Mouse (Mus musculus) stomach, embryonic 16.5 days (tissue): ENCODE results near the gene Gm21149. TPM values are rescaled to one million over a fixed set of nuclear protein-coding genes. Genes with fewer than 3 reads are reported as not detected.
"Not testable (repeated sequence)": the region's sequence is repeated elsewhere in the genome, so short reads cannot be mapped to it uniquely, and the experiment has no call there.

Source experiments
- ATAC-seq: fragments of 200-750 bp; cut with Nextera tagmentation; 2 replicates; pipeline ENCODE4 v1.8.0; 2017; ENCODE audit warnings: moderate number of reproducible peaks, moderate TSS enrichment; ENCODE audit not compliant: insufficient read depth, low FRiP score
- H3K27ac ChIP-seq: fragments of 300-500 bp; sonication (generic); 2 replicates; pipeline ENCODE4 v1.5.1; 2014; ENCODE audit warnings: low read length
- H3K27me3 ChIP-seq: fragments of 300-500 bp; sonication (generic); 2 replicates; pipeline ENCODE4 v1.6.1; 2014; ENCODE audit warnings: low read length, control low read depth, mixed read lengths; ENCODE audit not compliant: control insufficient read depth, insufficient read depth
- H3K36me3 ChIP-seq: fragments of 300-500 bp; sonication (generic); 2 replicates; pipeline ENCODE4 v1.6.1; 2014; ENCODE audit warnings: low read length; ENCODE audit not compliant: control insufficient read depth, insufficient read depth
- H3K4me1 ChIP-seq: fragments of 300-500 bp; sonication (generic); 2 replicates; pipeline ENCODE4 v1.6.1; 2014; ENCODE audit warnings: low read length, control low read depth, mixed read lengths; ENCODE audit not compliant: control insufficient read depth, insufficient read depth
- H3K4me2 ChIP-seq: fragments of 300-500 bp; sonication (generic); 2 replicates; pipeline ENCODE4 v1.6.1; 2014; ENCODE audit warnings: low read depth, low read length, mixed read lengths
- H3K4me3 ChIP-seq: fragments of 300-500 bp; sonication (generic); replicated peaks from 2 replicates; pipeline ENCODE4 v1.5.1; 2014; ENCODE audit warnings: mild to moderate bottlenecking, low read length
- H3K9ac ChIP-seq: fragments of 300-500 bp; sonication (generic); 2 replicates; pipeline ENCODE4 v1.6.1; 2014; ENCODE audit warnings: low read length
- H3K9me3 ChIP-seq: fragments of 300-500 bp; sonication (generic); replicated peaks from 2 replicates; pipeline ENCODE4 v1.6.1; 2016; ENCODE audit warnings: low read length, control low read depth; ENCODE audit not compliant: control insufficient read depth
- WGBS: fragments of 180-500 bp; shearing (Covaris S2); extraction: QIAGEN DNeasy Blood & Tissue Kit; methylation state at CpG from one replicate; pipeline ENCODE4 v1.1.7; 2014; 5-methylcytosine and 5-hydroxymethylcytosine counted together
- polyA plus RNA-seq: library from polyadenylated mRNA; unstranded; fragments of >200 nt; fragmentation: Nextera tagmentation; extraction: Ambion mirVana; gene quantifications from 2 replicates; pipeline ENCODE4 v1.2.1, GENCODE M21; 2015

Gene Gm21149
- not detected in 2 replicates for polyA plus RNA-seq

GRCm38 (mm10) chr5:15476423-15476822, at the start of gene Gm21149:
TSS of gene Gm21149 (minus strand) at chr5:15476523.
- H3K36me3 ChIP-seq, H3K4me2 ChIP-seq, H3K4me3 ChIP-seq, ATAC-seq, H3K9ac ChIP-seq, H3K4me1 ChIP-seq, H3K9me3 ChIP-seq, H3K27me3 ChIP-seq, H3K27ac ChIP-seq: not testable (repeated sequence)
- WGBS = 68% methylated on average over 1 of the region's 1 CpGs

DNA sequence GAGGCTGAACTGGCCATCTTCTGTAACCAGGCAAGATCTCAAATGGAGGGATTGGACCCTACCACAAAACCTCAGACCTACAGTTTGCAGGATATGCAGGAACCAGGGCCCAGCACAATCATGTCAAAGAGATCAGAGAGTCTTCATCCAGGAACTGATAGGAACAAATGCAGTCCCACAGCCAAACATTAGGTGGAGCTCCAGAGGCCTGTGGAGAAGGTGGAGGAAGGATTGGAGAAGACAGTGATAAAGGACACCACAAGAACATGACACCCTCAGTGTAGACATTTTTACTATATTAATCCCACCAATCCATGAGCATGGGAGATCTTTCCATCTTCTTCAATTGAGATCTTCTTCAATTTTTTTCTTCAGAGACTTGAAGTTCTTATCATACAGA, 46.1 kb upstream of the Gm21149 start:
- not testable (repeated sequence) for H3K27me3 ChIP-seq, H3K9ac ChIP-seq, H3K36me3 ChIP-seq, ATAC-seq, H3K4me1 ChIP-seq, H3K4me3 ChIP-seq, H3K27ac ChIP-seq, H3K4me2 ChIP-seq, H3K9me3 ChIP-seq

GRCm38 (mm10) chr5:15522028-15522427, 45.7 kb upstream of the Gm21149 start:
- H3K27me3 ChIP-seq, H3K9me3 ChIP-seq, H3K4me3 ChIP-seq, H3K4me2 ChIP-seq, ATAC-seq, H3K36me3 ChIP-seq, H3K27ac ChIP-seq, H3K9ac ChIP-seq, H3K4me1 ChIP-seq: not testable (repeated sequence)
- 40% methylated on average over 2 of the region's 2 CpGs for WGBS

DNA sequence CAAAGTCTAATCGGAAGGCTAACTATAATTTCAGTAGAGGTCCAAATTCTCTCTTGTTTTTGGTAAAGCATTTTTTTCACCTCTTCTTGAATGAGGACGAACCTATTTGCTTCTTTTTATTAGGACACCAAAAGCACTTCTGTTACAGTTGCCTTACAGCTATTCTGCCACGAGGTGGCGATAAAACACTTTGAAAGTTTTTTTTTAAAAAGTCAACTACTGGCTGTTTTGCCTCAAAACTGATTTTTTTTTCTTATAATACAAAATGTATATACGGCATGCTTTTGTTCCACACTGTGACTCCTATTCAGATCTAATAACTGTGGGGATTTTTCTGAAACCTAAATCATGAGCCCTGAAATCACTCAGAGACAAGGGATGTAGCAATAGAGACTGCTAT, 44.1 kb upstream of the Gm21149 start:
- WGBS = 18% methylated on average over 5 of the region's 5 CpGs
- H3K9me3 ChIP-seq, H3K4me3 ChIP-seq, H3K4me1 ChIP-seq, H3K36me3 ChIP-seq, H3K27ac ChIP-seq, H3K27me3 ChIP-seq, H3K9ac ChIP-seq, ATAC-seq, H3K4me2 ChIP-seq: not testable (repeated sequence)

GRCm38 (mm10) chr5:15517150-15517549, 40.8 kb upstream of the Gm21149 start:
- WGBS = 63% methylated on average over 2 of the region's 2 CpGs
- H3K9me3 ChIP-seq, H3K4me2 ChIP-seq, H3K36me3 ChIP-seq, H3K9ac ChIP-seq, H3K4me1 ChIP-seq, H3K27ac ChIP-seq, H3K4me3 ChIP-seq, H3K27me3 ChIP-seq, ATAC-seq: not testable (repeated sequence)

GRCm38 (mm10) chr5:15512236-15512635, 35.9 kb upstream of the Gm21149 start:
- H3K27ac ChIP-seq, H3K36me3 ChIP-seq, H3K4me2 ChIP-seq, H3K9ac ChIP-seq, H3K4me3 ChIP-seq, H3K9me3 ChIP-seq, H3K4me1 ChIP-seq, H3K27me3 ChIP-seq: not testable (repeated sequence)
- ATAC-seq = 0 out of 2 replicates have a peak, but pooled peaks have one; percentile 64
- WGBS = 66% methylated on average over 3 of the region's 3 CpGs

DNA sequence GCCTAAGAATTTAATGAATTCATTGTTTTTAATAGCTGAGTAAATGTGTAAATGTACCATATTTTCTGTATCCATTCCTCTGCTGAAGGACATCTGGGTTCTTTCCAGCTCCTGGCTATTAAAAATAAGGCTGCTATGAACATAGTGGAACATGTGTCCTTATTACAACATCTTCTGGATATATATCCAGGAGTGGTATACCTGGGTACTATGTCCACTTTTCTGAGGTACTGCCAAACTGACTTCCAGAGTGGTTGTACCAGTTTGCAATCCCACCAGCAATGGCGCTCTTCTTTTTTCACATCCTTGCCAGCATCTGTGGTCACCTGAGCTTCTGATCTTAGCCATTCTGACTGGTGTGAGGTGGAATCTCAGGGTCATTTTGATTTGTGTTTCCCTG, 33.6 kb upstream of the Gm21149 start:
- not testable (repeated sequence) for H3K4me2 ChIP-seq, H3K27ac ChIP-seq, H3K9ac ChIP-seq, H3K4me1 ChIP-seq, H3K9me3 ChIP-seq, H3K27me3 ChIP-seq, H3K4me3 ChIP-seq, ATAC-seq, H3K36me3 ChIP-seq
- 84% methylated on average over 1 of the region's 1 CpGs for WGBS

- H3K4me3 ChIP-seq, H3K36me3 ChIP-seq, H3K27me3 ChIP-seq, H3K4me2 ChIP-seq, H3K9me3 ChIP-seq, H3K9ac ChIP-seq, H3K27ac ChIP-seq, ATAC-seq, H3K4me1 ChIP-seq: not testable (repeated sequence)
- 59% methylated on average over 6 of the region's 6 CpGs for WGBS
Observed at GRCm38 (mm10) chr5:15508460-15509451, 32.4 kb upstream of the Gm21149 start.

DNA sequence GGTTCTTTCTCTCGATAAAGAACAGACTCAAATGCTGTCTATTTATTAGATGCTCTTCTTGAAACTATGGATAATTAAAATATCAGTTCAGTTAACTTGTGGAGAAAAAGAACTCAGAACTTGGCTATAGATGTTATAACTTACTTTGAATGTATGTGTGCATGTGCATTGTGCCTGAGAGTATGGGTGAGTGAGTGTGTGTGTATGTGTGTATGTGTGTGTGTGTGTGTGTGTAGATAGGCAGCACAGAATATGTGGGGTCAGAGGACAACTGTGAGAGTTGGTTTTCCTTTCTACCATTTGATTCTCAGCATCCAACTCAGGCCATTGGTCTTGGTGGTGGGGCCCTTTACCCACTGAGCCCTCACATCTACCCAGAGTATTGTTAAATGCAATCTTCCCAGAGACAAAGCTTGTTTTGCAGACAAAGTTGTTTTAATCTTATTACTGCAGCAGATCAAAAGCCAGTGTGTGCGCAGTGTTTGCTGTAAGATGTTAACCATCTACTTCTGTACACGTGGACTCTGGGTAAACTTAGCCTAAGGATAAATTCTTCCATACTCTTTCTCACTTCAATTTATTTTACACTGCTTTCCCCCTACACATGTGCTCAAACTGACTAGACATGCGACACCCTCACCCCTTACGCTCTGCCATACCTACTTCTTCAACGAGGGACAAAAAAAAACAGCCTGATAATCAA, 31.6 kb upstream of the Gm21149 start:
- not testable (repeated sequence) for H3K27ac ChIP-seq, H3K9me3 ChIP-seq, H3K4me1 ChIP-seq, H3K4me2 ChIP-seq, H3K27me3 ChIP-seq, H3K4me3 ChIP-seq, H3K36me3 ChIP-seq, H3K9ac ChIP-seq
- 61% methylated on average over 6 of the region's 6 CpGs for WGBS
- peak; percentile 70; the same call in 1 of the 2 replicates for ATAC-seq
